Mouse (Mus musculus): ENCODE results near the gene Nol6.
A peak's percentile ranks its signal among the peaks of the same experiment; 100 is the strongest.

DNA sequence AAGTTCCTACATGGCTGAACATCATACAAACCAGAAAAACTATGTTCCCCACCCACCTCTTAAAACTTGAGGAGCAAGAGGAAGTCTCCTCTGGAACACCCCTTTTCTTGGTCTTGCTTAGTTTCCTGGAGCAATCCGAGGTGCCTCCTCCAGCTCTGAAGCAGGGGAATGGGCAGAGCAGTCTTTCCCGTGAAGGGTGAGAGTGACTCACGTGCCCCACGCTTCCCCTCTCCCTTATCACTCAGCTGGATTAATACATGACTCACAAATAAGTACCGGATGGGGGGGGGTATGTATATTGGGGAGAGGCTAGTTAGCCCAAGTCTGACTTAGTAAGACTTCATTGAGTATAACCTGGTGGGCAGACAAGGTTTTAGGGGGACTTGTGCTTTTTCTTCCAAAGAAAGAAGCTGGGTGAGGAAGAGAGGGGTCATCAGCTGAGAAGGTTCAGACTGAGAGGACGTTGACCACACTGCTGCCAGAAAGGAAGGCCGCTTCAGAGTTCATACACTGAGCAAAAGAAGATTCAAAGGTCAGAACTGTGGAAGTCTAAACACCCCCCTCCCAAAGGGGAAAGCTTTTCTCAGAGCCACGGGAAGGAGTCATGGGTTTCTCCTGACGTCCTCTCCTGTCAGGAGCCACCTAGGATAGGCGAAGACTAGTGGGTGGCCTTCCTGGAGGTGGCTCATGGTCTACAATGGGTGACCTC, 15.4 kb downstream of the Nol6 start:
- TF ChIP-seq CTCF (IDR thresholded peaks at IDR 0.05; ENCODE audit: low read depth): no peak
- TF ChIP-seq EP300 (optimal IDR thresholded peaks at IDR 0.05): peak; percentile 68
